Mouse (Mus musculus) megakaryocyte-erythroid progenitor cell, adult 5-6 weeks (primary cell): ENCODE data around the gene C130026I21Rik. TPM values are rescaled to one million over a fixed set of nuclear protein-coding genes. Genes with fewer than 3 reads are reported as not detected.
"Not testable (repeated sequence)": the region's sequence is repeated elsewhere in the genome, so short reads cannot be mapped to it uniquely, and the experiment has no call there.

Experiments used
- ATAC-seq: replicated peaks from 2 replicates; pipeline ENCODE4 v1.8.0; 2016; ENCODE audit warnings: mild to moderate bottlenecking, inconsistent platforms; ENCODE audit not compliant: severe bottlenecking, poor library complexity, low FRiP score, low TSS enrichment
- total RNA-seq, 2 experiments: library from RNA; stranded (forward) in 1 of 2; stranded (reverse) in 1 of 2; fragments of 200-1000, 215-1000 nt in 1 of 2; fragments of >200 nt in 1 of 2; fragmentation: Nextera tagmentation in 1 of 2; gene quantifications; 2 replicates each; pipeline ENCODE4 v1.2.3; 2014 to 2017

Gene C130026I21Rik
- total RNA-seq, 2 experiments from 2014 or later: 5.2 TPM; not detected in 1

DNA sequence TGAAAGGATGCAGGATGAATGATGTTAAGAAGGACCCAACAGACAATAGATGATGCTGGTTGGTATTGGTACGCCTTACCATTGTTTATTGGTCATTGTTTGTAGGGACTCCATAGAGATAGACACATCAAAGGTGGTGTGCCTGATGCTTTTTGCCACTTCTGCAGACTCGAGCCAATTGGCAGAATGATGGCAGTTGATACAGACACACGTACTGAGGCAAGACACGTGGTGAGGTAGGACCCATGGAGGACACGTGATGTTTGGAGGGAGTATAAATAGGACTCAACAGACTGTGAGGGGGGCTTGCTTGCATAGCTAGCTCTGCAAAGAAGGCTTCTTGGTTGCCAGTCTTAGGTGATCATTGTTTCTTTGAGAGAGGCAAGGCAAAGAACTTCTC lies 115.2 kb downstream of the C130026I21Rik start:
- not testable (repeated sequence) for ATAC-seq

DNA sequence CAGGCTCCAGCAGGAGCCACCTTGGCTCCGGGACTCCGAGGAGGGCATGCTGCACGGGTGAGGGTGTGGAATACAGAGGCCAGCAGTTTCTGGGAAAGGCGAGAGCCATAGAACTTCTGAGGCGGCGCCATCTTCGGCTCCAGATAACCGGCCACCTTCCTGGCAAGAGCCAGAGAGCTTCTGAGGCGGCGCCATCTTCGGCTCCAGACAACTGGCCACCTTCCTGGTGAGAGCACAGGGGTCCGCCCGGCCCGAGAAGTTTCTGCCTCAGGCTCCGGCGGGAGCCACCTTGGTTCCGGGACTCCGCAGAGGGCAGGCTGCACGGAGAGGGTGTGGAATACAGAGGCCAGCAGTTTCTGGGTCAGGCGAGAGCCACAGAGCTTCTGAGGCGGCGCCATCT lies 136.7 kb downstream of the C130026I21Rik start:
- not testable (repeated sequence) for ATAC-seq

DNA sequence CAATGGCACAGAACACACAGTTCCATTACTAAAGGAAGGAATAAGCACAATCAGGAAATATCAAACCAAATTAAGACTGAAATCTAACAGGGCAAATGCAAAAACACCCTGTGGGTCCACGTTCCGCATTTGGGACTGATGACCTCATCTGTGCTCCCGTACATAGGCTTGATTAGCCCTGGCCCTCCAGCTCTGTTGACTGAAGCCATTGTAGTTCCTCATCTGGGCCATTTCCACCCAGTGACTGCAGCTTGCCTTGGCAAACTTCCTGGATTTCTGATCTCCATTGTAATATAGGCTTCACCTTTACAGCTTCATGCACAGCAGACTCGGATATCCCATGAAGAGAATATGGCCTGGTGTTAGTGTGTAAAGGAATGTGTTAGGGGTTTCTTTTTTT lies 148.5 kb downstream of the C130026I21Rik start:
- ATAC-seq: not testable (repeated sequence)

DNA sequence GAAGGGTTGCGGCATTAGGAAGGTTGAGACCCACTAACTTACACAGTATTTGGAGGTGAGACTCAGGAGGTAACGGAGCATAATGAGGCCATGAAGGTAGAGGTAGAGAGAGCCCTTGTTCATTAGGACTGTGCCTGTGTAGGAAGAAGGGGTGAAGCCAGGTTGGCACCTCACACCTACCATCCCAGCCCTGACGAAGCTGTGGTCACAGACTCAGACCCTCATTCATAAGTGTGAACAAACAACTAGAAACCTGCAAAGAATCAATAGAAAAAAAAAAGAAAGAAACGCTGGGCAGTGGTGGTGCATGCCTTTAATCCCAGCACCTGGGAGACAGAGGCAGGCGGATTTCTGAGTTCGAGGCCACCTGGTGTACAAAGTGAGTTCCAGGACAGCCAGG lies 152.0 kb downstream of the C130026I21Rik start:
- not testable (repeated sequence) for ATAC-seq

DNA sequence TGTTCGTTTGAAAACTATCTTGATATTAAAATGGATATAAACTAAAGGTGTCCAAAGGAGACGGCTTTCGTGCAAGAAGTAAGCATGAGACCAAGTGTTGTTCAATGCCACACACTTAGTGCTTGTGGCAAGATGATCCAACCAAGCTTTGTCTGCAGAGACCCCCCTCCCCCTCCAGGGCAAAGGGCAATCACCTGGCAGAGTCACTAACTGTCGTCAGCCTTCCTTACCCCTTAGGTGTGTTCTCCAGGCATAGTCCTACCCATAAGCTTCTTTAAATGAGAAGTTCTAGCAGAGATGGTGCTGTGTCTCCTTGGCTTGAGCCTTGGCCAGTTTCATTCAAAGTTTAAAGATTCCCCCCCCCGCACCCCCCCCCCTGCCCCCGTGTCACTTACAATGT lies 152.8 kb downstream of the C130026I21Rik start:
- ATAC-seq: not testable (repeated sequence)

DNA sequence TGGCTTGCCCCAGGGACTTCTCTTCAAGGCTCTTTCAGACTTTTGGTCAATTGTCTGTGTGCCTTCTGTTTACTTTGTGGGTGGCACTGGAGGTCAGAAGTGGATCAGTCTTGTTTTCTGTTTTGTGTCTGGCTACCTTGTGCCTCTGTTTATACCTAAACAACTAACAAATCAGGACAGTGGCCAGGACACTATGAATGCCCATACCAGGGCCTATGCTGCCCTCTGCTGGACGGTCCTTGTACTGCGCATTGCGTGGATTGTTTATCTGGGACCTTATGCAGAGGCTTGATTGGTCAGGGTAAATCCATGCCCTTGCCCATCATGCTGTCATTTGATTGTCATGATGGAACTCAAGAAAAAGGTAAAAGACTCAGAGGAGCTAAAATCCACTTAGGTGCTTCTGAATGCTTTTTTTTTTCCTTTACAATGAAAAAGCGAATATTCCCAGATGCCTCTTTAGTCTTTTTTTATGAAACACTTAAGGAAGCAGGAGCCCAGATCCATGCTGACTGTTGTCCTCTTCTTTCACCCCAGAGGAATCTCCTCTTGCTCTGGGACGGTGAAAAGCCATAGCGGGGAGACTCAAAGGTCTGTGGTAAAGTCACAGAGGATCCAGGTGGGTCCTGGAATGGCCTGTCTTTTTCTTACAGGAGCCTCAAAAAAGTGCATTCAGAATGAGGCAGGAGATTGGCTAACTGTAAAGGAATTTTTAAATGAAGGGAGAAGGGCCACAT lies 155.5 kb downstream of the C130026I21Rik start:
- ATAC-seq: not testable (repeated sequence)

DNA sequence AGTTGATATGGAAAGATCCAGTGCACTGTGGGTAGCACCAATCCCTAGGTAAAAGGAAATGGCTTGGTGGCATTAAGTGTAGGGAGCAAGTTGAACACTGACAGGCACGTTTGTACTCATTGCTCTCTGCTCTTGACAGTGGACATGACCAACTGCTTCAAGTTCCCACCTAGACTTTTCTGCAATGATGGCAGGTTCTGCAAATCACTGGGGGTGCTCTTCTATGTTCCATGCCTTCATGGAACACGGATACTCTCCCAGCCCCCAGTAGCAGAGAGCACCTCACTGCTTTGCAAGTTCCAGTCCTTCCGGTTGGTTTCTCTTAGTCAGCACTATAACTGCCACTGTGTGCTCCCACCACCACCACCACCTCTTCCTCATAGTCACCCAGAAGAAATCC lies 156.3 kb downstream of the C130026I21Rik start:
- not testable (repeated sequence) for ATAC-seq

DNA sequence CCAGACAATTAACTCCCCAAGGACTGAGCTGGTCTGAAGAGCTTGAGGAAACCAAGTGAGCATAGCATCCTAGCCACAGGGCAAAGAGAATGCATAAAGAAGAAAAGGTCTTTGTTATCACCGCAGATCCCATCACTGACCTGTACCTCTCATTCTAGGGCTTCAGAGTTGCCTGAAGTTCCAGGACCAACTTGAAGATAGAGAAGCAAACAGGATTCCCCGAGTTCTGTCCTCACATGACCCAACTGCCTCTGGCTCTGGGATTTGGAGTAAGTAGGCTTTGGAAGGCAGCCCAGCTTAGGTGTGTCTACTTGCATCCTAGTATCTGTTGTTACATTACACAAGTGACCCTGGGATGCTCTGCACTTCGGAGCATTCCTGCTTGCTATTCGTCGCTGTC lies 157.5 kb downstream of the C130026I21Rik start:
- ATAC-seq: not testable (repeated sequence)

DNA sequence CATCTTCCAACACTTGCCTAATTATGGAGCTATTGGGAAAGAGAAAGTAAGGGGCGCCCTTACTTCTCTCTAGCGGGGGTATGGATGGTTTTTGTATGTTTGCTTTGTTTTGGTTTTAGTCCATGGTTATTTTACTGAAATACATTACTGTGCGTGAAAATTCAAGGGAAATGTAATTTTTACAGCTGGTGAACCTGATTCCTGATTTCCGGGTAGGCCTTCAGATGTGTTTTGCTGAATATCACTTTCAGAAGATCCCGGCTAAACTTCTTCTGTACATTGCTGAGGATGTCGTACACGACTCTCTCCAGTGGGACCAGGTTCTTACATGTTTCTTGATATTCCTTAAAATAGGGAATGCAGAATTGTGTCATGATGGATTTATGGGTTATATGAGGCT lies 158.1 kb downstream of the C130026I21Rik start:
- ATAC-seq: not testable (repeated sequence)

DNA sequence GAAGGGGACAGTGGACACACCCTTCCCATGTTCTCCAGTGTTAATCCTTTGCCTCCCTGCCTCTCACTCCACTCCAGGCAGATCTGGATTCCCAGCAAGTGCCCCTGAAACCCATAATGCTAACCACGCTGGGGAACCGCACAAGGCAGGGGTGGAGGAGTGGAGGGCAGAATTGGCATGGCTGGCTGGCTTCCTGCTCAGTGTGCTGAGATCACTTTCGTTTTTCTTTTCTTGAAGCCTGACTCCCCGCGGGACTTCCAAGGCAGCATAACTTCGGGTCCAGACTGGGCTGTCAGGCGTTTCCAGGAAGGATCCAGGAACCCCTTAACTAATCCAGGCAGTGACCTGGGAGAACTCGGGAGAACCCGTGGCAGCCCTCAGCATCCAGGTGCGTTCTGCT lies 158.8 kb downstream of the C130026I21Rik start:
- not testable (repeated sequence) for ATAC-seq

DNA sequence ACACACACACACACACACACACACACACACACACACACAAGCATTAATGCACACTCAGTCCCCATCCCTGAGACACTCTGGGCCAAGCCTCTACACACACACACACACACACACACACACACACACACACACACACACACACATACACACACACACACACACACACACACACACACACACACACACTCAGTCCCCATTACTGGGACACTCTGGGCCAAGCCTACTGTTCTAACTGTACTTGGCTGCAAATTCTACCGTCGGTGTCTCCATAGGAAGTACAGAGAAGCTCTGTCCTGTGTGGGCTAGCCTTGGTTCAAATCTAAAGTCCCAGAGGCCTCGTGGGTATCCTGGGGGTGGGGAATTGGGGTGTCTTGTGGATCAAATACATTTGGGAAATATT lies 159.5 kb downstream of the C130026I21Rik start:
- ATAC-seq: not testable (repeated sequence)

DNA sequence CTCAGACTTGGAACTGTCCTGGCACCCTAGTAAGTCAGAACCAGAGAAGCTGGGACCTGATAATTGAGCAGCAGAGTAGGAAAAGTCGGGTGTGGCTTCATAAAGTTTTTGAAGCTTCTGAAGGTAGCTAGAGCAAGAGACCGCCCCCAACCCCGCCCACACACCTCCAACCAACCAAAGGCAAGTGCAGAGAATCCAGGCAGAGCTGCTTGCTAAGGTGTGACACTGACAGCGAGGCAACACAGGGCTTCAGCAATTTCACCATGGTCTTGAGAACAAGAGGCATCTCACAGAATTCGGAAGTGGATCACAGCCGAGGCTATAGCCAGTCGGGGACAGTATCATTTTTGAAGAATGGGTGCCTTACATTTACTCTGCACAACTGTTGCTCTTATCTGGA lies 160.6 kb downstream of the C130026I21Rik start, which contains the start of gene A530032D15Rik:
Gene A530032D15Rik (minus strand): TSS at position 101 of the 400 bp plus-strand sequence.
- not testable (repeated sequence) for ATAC-seq

DNA sequence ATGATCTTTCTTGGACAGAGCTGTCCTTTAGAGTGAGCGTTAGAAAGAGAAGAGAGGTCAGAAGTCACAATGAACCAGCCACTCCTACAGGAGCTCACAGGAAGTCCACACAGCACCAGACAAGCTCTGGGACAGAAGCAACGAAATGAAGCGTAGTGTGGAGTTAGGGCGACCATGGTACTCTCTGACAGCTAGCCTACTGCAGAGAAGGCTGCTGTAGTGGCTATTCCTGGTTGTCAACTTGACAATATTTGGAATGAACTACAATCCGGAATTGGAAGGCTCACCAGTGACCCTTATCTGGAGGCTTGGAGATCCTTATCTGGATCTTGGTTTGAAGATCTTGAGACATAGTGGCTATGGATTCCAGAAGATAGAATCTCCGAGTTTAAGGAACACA lies 164.4 kb downstream of the C130026I21Rik start:
- not testable (repeated sequence) for ATAC-seq

DNA sequence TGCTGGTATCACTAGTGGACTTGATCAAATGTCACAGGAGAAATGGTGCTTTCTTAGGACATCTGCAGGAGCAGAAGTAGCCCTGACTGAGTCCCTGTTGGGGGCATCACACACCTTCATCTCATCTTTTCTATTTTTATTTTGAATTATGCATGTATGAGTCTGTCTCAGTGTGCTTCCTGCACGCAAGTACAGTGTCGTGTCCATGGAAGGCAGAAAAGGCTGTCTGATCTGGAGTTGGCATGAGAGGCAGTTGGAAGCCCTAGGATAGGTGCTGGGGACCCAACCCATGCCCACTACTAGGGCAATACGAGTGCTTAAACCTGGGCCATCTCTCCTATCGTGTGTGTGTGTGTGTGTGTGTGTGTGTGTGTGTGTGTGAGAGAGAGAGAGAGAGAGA lies 165.0 kb downstream of the C130026I21Rik start:
- not testable (repeated sequence) for ATAC-seq

DNA sequence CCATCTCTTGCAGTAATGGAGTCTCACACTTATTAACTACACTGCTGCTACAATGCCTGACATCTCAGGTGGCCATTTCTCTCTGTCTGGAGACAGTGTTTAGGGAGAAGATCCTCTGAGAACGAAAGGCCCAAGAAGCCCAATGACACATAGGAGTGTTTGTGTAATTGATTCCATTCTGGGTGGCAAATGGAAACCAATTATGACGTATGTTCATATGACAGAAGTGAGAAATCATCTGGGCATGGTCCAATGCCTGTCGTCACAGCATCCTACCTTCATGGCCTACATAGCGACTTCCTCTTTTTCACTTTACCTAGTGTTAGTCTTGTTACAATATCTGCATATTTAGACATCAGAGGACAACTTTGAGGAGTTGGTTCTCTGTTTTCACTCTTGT lies 168.6 kb downstream of the C130026I21Rik start:
- ATAC-seq: not testable (repeated sequence)

DNA sequence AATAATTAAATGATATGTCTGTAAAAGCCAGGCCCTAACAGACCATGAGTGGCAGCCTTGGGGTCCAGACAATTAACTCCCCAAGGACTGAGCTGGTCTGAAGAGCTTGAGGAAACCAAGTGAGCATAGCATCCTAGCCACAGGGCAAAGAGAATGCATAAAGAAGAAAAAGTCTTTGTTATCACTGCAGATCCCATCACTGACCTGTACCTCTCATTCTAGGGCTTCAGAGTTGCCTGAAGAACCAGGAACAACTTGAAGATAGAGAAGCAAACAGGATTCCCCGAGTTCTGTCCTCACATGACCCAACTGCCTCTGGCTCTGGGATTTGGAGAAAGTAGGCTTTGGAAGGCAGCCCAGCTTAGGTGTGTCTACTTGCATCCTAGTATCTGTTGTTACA lies 170.5 kb downstream of the C130026I21Rik start, which contains the start of gene Gm10553:
Gene Gm10553 (plus strand): TSS at position 301 of the 400 bp plus-strand sequence.
- not testable (repeated sequence) for ATAC-seq

DNA sequence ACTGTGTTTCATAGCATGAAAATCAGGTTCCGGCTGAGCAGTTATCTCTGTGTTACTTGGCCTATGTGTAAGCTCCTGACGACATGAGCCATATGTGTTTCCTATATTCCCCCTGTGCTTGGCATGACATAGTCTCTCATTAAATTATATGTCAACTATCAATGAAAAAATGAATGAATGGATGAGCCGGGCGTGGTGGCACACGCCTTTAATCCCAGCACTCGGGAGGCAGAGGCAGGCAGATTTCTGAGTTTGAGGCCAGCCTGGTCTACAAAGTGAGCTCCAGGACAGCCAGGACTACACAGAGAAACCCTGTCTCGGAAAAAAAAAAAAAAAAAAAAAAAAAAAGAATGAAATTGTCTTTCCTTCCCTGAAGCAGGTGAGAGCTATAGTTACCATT lies 171.3 kb downstream of the C130026I21Rik start:
- ATAC-seq: not testable (repeated sequence)

DNA sequence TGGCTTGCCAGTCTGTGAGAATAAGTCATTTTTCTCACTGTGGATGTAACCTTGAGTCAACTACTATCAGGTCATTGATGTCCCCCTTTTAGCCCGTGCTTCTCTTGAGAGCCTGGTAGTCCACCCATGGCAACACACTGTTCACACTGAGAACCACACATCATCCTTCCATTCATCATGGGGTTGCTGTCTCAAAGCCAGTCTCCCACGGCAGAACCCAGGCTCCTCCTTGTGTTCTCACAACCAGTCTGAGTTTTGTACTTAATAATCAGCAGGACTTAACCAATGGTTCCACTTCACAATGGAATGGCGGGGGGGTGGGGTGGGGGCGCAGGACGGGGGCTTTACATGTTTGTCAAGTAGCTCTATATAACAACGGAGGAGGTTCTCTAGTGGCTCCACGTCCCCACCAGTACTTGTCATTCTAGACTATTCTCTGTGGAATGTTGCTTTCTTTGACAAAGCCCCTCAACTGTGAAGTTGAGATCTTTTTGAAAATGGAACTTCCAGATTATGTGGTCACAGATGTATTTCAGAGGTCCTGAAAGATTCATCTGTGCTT lies 177.3 kb downstream of the C130026I21Rik start:
- ATAC-seq: not testable (repeated sequence)

DNA sequence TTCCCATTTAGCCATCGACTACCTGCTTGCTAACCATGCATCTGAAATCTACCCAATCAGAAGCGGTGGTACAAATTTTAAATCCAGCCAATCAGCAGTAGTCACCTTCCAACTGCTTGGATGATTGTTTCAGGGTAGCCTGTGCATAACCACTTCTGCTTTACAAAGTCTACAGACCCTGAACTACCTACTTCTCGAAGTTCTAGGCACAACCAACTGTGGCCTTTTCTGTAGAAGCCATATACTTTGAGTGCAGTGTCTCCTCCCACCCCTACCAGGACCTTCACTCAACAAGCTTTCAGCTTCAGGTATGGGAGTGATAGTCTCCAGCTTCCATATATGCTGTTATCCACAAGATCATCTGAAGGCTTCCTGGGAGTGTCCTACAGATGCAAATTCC lies 178.2 kb downstream of the C130026I21Rik start:
- ATAC-seq: not testable (repeated sequence)

DNA sequence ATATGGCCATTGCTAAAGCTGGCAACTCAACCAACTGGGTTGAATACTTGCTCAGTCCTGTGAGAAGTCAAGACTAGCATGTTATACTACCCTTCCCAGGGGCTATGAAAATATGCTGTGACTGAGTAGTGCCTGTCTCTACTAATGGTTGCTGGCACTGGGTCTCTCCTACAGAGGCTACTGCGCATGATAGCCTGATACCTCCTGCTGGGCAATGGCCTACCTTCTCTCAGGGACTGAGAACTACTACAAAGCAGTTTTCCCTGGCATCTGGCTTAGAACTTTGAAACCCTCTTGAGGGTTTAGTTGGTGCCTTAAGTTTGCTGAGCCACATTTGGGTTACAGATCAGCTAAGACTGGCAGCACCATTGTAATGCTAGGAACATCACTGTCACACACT lies 184.2 kb downstream of the C130026I21Rik start:
- ATAC-seq: not testable (repeated sequence)

DNA sequence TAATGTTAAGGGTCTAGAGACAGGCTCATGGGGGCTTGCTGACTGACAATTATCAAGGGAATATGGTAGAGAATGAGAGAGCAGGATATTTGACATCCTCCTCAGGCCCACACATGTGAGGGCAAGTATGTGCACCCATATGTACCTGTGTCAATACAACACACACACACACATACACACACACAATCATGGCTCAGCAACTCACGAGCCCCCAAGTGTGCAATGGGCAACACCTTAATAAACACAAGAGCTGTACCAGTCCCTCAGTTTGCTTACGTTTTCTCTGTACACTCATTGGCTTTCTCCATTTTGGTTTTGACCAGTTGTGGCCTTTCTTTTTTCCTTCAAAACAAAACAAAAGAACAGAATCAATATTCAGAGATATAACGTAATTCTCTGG lies 185.6 kb downstream of the C130026I21Rik start:
- ATAC-seq: not testable (repeated sequence)
